Mouse (Mus musculus) brain, adult 2 months (tissue): Measurements from ENCODE around the gene Ccdc190.

Source experiments
- DNase-seq: peaks from one replicate; pipeline ENCODE4 v3.0.0; 2011; ENCODE audit warnings: low read depth, low spot score

The Ccdc190 gene

DNA sequence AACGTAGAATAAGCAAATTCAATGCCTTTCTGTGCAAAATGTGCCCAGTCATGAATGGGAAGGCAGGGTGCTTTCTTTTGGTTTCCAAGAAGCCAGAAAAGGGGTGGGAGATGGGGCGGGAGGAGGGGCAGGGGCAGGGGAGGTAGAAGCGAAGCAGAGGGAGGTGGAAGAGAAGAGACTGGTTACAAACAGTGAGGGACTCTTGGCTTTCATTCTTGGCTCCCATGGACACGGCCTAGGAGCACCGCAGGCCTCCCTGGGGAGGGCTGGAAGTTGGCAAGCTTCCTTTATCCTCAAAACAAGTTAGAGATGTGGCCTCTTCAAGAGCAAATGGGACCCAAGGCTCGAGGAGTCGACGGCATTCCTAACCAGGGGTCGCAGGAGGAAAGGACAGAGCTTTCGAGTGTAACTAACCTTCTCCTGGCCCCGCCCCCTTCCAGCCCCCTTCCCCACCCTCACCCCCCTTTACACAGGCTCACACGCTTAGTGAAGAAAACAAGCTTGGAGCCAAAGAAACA, at the start of gene Ccdc190:
TSS of gene Ccdc190 (plus strand) at position 195 of the 518 bp plus-strand sequence.
- DNase-seq, result peak; percentile 24

- peak; percentile 73 for DNase-seq
Observed at GRCm38 (mm10) chr1:169879060-169879459, 49.4 kb upstream of the Ccdc190 start.

DNA sequence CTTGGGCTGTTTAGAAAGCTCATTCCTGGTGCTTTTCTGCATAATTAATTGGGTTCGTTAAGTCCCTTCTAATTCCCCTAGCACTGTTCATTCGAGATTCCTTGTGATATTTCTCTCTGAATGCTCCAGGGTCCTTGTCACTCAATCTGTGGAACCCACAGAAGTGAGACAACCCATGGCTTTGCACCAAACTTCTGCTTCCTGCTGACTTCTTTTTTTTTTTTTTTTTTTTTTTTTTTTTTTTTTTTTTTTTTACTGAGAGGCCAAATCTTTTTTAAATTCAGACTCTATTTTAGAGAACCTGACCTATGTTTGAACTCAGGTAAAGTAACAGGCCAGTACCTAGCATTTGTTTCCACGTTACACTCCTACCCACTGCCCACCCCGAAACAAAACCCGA, 48.3 kb upstream of the Ccdc190 start:
- no peak for DNase-seq

DNA sequence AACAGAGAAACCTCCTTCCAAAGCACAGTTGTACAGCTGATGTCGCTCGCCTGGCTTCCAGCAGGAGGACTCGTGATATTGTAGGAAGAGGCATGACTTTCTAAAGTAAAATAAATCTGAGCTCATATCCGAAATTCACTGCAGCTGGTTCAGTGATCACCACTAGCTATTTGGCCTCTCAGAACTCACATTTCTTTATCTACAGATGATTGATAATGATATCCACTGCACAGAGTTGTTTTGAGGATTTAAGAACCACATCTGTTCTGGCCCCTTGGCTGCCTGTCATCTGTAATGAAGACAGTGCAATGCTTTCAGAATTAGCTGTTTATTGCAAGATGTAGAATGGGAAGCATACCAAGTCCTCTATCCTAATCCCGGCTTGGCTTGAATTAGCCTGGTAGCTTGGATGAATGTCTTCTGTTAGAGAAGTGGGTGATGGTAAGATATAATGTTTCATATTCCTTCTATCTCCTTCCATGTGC, 45.3 kb upstream of the Ccdc190 start:
- peak; percentile 85 for DNase-seq

DNA sequence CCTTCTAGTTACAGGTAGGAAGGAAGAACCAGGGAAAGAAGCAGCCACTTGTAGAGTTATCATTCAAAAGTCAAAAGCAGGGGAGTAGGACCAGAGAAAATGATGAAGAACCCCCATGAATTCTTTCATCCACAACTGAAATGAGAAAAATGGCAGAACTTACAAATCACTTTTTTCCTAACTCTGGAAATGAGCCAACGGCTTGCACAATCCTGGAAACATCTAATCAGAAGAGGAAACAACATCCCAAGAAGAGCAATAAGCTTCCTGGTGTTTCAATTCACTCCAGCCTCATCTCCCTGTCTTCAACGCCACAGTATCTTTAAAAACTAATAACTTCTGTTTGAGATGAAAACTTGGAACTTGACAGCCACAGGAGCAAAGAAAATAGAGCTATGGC, 39.2 kb upstream of the Ccdc190 start:
- DNase-seq, result no peak

GRCm38 (mm10) chr1:169893976-169894375, 34.5 kb upstream of the Ccdc190 start:
- DNase-seq, result no peak

- peak; percentile 36 for DNase-seq
Observed at GRCm38 (mm10) chr1:169895686-169896085, 32.8 kb upstream of the Ccdc190 start.

GRCm38 (mm10) chr1:169897916-169898315, 30.5 kb upstream of the Ccdc190 start:
- DNase-seq, result no peak

DNA sequence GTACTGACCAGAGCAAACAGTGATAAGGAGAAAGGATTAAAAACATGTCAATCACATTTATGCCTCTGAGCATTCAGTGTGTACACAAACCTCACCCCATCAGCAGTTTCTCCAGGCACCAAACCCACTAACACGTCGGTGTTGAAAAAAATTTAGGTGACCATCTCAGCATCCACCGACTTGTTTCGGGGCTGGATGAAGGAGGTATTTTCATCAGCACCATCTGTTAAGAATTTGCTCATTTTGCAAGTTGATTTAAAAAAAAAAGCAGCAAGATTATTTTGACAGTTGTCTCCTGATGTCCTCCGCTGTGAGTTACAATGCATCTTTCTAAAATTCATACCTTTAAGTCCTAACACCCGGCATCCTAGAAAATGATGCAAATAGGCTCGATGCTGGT, 29.8 kb upstream of the Ccdc190 start:
- DNase-seq, result peak; percentile 67

- DNase-seq, result peak; percentile 69
Observed at GRCm38 (mm10) chr1:169900771-169901336, 27.6 kb upstream of the Ccdc190 start.

- DNase-seq, result no peak
Observed at GRCm38 (mm10) chr1:169909163-169909562, 19.3 kb upstream of the Ccdc190 start.

GRCm38 (mm10) chr1:169909659-169910058, 18.8 kb upstream of the Ccdc190 start:
- DNase-seq, result no peak

- no peak for DNase-seq
Observed at GRCm38 (mm10) chr1:169910751-169911150, 17.7 kb upstream of the Ccdc190 start.

- DNase-seq, result no peak
Observed at GRCm38 (mm10) chr1:169911526-169911925, 16.9 kb upstream of the Ccdc190 start.

- peak; percentile 28 for DNase-seq
Observed at GRCm38 (mm10) chr1:169916659-169917058, 11.8 kb upstream of the Ccdc190 start.

DNA sequence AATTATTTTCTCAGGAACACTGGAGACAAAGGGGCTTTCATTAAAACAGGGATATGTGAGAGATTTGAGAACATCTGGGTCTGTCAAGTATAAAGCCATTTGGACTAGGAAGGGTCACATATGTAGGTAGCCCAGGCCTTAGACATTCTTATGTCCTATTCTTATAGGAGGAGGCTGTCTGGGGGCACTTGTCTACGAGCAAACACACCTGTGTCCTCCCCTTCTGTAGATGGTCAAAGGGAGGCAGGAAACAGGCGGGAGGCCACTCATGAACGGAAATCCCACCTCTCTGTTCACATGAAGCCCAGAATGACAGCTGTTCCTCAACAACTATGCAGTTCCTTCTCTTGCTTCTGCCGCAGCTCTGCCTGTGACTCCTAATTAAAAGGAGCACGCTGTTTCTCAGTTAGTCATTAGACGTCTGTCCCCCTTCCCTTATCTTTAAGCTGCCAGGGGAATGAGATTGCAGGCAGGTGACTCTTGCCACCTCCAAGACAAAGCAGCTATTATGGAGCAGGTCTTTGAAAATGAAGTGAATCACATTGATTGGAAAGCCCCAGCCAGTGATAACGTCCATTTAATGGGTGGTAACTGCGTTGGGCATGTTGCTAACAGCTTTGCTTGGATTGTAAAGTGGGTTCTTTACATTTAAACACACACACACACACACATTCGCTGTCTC, 11.2 kb upstream of the Ccdc190 start:
- DNase-seq, result no peak

DNA sequence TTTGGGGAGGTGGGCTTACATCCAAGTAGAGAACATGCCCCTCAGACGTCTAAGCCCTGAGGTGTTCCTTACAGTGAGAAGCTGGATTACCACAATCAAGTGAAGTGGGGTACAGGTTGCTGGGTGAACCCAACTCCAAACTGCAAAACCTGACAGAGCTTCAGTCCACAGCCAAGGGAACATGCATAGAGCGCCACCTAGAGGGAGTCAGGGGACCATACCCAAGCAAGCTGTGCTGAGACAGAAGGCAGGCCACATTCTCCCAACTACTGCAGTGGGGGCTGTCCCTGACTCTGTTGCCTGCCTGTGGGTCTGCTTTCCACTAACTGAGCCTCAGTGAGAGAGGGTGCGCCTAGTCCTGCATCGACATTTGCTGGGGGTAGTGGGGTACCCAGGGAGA, 10.4 kb upstream of the Ccdc190 start:
- peak; percentile 86 for DNase-seq

- peak; percentile 76 for DNase-seq
Observed at GRCm38 (mm10) chr1:169919211-169919610, 9.2 kb upstream of the Ccdc190 start.

DNA sequence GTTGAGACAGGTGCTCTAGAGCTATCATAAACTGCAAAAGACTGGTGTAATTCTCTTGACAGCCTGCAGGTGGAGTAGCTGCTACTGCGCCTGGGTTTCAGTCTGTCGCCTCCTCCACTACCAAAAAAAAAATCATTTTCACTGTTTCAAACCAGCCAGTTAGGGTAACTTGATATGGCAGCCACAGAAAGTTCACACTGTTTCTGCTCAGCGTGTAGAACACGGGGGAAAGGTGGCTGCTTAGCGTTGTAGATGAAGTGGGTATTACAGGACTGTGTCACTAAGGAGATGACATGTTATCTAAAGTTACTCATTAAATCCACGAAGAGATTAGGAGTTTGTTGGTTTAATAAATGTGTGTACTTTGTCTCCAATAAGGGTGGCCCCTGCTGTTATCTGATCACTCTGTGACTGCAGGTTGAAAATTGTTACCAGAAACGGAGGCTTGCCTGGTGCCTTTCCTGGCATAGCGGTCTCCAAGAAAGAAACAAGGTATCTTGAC, 6.7 kb upstream of the Ccdc190 start:
- peak; percentile 53 for DNase-seq

- no peak for DNase-seq
Observed at GRCm38 (mm10) chr1:169924567-169924966, 3.9 kb upstream of the Ccdc190 start.

DNA sequence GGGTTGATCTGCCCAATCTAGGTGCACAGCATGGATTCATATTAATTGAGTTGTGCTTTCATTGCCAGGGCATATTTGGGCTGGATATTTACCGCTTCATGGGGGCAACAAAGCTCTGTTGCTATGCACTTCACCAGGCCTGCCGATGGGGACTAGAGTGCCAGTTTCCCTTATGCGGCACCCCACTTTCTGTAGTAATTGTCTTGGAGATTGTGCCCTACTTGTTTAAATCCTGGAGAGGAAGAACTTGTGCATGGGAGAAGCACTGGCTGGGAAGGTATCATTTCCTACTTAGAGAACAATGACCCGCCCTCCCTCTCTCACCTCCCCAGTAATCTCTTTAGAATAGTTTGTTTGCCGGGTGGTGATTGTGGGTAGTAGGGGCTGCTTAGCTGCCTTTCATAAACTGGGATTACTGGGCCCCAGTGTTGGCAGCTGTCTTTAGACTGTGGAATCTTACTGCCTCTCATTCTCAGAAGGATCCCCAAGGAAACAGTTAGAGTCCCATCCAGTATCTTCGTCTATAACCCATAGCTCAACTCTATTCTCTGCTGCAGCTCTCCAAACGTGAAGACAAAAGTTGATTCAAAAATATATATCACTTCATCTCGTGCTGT, 587 bp upstream of the Ccdc190 start:
- DNase-seq, result no peak

DNA sequence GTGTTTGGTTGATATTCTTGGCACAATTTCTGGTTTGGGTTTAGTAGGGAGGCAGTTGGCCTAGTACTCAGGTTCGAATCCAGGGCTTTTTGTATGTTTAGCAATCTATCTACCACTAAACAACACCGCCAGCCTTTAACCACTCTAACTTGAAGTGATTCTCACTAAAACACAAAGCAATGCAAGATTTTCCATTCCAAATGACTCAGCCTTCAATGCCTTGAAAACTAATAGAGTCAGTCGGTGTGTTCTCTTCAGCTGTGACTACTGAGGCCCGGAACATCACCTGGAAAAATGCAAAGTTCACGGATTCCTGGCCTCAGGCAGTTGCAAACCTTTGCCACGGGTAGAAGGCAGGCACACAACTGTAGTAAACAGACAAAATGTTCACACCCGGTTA, 3.2 kb downstream of the Ccdc190 start:
- no peak for DNase-seq
